Mouse (Mus musculus) induced T-regulatory cell, adult 2 months (primary cell): ENCODE data around the gene Gna14.

Experiments used
- DNase-seq: peaks from one replicate; pipeline ENCODE4 v3.0.0-alpha.2; 2012; ENCODE audit warnings: low read depth

Gna14 gene

DNA sequence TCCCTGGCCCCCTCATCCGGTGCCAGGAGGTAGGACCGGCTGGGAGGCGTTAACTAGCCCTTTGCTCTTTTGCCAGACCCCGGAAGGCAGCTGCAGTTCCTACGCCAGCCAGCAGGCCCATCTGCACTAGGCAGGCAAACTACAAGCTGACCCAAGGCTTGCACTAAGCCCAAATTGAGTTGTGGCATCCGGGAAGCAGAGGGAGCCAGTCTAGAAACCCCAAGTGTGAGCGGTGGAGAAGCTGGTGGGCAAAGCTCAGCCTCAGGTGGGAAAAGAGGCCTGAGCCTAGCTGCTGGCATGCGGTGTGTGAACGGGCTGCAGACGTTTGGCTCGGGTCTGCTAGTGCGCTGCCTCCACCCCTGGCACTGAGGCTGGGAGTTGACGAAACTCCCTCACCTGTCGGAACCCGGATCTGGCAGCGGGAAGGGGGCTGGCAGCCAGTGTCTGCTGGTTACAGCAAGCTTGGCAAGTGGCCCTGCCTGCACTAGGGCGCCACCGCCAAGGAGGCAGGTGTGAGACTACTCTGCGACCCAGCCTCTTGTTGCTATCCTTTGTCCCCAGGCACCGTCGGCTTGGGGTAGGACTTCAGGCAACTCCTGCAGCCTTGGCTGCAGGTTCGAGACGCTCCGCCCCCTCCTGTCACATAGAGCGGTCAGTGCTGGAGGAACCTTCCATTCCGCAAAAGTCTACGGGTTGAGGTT lies at the start of gene Gna14:
Gene Gna14 (plus strand): TSS at position 232 of the 701 bp plus-strand sequence.
- DNase-seq: peak; percentile 74

- DNase-seq: no peak
Observed at GRCm38 (mm10) chr19:16386514-16386913, 49.0 kb upstream of the Gna14 start.

- no peak for DNase-seq
Observed at GRCm38 (mm10) chr19:16390192-16390795, 45.3 kb upstream of the Gna14 start.

DNA sequence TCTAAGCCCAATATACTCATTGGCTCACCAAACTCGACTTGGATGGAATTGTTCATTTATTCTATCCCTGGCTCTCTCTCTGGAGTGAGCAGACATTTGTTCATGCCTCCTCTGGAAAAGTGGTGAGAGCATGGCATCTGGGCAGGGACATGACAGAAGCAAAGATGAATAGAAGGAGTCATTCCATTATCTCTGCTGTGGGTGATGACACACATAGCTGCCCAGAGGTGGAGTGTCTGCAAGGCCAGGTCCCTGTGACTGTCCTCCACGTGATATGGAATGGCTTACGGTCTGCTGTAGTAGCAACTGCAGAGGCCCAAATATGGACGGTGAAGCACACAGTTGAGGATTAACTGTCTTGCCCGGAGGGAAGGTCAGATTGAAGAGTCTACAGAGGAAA lies 41.2 kb upstream of the Gna14 start:
- no peak for DNase-seq

GRCm38 (mm10) chr19:16403101-16403500 lies 32.5 kb upstream of the Gna14 start:
- DNase-seq: no peak

- DNase-seq: no peak
Observed at GRCm38 (mm10) chr19:16407727-16408126, 27.8 kb upstream of the Gna14 start.

DNA sequence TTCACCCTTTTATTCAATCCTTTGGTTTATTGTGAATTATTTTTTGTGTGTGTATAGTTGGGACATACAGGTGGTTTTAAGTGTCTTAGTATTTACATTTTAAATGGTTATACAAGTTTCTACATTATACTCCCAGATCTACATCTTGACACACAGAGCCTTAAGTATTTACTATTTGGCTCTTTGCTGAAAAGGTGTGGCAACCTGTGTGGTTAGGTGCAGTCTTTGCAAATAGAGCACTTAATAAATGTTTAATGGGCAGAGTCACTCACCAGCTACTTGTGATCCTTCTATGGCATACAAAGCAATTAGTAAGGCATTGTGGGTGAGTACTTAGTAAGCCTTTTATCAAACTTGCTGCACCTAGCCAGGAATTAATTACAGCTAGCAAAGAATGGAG lies 24.3 kb upstream of the Gna14 start:
- DNase-seq: no peak

DNA sequence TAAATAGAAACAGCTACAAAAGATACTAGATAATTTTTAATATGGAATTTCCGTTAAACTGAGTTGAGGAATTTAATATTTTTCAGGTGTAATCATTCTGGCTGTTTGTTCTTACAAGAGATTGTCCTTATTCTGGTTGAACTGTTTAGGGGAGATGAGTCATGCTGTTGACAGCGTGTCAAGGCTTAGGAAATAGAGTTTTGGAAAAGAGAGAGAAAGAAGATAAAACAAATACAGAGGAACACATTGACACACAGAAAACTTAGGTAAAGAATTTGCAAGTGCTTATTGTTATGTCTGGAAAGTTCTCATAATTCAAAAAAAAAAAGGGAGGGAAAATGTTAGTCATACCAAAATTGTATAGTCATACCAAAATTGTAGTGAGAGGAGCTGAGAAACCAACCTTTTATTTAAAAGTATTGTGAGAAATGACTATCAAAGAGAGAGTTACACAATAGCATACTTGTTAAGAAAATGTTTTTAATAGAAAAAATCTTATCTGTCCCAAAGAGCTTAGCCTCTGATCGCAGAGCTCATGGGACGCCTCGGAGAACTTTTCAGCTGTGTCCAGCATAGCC lies 17.4 kb upstream of the Gna14 start:
- DNase-seq: peak; percentile 53

DNA sequence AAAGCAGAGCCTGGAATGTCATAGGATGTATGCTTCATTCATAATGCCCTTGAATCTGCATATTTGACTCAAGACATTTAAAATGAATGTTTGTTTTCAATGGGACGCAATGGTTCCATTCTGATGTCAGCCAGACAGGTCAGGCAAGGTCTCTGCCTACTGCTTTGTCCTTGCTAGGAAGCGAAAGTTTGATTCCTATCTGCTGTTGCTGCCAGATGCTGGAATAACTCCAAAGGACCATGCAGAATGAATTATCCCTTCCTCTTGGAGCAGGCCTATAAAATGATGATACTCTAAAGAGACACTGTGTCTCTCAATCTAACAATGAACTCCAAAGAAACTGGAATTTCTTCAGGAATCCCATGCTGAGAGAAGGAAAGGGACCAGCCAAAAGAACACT lies 10.0 kb upstream of the Gna14 start:
- no peak for DNase-seq

GRCm38 (mm10) chr19:16431368-16431767 lies 4.2 kb upstream of the Gna14 start:
- DNase-seq: no peak

GRCm38 (mm10) chr19:16434879-16435278 lies 683 bp upstream of the Gna14 start:
- DNase-seq: peak; percentile 47

GRCm38 (mm10) chr19:16436335-16437169 lies 990 bp downstream of the Gna14 start:
- DNase-seq: peak; percentile 29

DNA sequence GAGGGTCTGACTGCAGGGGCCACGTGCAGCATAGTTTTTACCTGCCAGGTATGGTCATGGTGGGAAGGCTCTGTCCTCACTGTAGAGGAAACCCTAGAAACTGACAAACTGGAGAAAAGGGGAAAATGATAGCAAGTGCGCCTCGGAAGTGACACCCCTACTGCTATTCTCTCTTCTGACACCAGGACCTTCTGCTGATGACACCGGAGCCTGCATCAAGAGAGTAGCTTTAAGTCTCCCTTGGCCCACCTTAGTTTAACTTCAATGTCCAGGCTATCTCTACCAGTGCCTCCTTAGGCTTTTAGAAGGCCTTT lies 1.6 kb downstream of the Gna14 start:
- no peak for DNase-seq

GRCm38 (mm10) chr19:16437906-16438305 lies 2.3 kb downstream of the Gna14 start:
- no peak for DNase-seq

DNA sequence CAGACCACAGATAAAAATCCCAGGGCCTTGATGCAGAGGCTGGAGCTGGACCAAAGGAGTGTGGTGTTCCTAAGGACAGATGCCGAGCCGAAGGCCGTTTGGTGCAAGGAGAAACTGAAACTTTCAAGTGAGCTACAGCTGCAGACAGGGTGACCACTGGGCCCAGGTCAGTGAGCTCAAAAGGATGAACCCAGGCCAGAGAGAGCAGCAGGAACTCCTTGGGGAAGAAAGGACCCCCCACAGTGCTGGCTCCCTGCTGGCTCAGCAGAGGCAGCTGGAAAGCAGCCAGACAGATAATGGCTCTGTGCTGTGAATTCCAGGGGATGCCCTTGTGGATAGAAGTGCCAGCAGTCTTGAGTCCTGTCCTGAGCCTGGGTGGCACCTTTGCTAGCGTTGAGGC lies 3.7 kb downstream of the Gna14 start:
- no peak for DNase-seq

DNA sequence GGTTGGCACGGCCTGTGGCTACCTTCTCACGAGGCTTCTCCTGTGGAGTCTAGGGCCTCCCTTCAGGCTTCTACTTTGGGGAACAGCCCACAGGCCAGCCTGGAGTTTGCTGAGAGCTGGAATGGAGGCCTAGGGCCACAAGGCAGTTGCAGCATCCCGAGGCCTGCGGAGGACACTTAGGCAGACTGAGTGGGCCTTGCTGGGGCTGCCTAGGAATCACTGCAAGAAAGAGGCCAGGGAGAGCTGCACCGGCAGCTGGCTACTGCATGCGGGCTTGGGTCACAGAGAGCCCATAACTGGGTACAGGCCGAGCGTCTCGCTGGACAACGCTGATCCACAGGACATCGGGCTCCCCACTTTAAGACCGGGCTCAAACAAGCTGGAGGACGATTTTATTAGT lies 4.3 kb downstream of the Gna14 start:
- DNase-seq: no peak

- no peak for DNase-seq
Observed at GRCm38 (mm10) chr19:16441329-16441728, 5.8 kb downstream of the Gna14 start.

DNA sequence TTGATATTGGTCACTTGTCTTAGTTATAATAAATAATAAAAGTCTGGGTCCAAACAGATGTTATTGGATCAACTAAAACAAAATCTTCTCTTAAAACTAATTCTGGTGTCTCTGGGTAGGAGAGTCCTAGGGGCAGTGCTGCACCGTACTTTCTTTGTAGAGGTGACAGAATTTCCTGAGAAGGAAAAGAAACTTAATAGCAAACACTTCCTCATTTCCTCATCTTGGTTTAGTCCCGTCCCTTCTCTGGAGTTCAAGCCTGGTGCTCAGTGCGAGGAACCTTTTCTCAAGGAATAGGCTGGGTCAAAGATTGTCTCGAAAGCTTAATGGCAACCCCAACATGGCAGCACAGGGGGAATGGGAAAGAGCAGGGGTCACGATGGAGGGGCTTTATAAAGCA lies 7.8 kb downstream of the Gna14 start:
- DNase-seq: no peak

- no peak for DNase-seq
Observed at GRCm38 (mm10) chr19:16446612-16447011, 11.1 kb downstream of the Gna14 start.

DNA sequence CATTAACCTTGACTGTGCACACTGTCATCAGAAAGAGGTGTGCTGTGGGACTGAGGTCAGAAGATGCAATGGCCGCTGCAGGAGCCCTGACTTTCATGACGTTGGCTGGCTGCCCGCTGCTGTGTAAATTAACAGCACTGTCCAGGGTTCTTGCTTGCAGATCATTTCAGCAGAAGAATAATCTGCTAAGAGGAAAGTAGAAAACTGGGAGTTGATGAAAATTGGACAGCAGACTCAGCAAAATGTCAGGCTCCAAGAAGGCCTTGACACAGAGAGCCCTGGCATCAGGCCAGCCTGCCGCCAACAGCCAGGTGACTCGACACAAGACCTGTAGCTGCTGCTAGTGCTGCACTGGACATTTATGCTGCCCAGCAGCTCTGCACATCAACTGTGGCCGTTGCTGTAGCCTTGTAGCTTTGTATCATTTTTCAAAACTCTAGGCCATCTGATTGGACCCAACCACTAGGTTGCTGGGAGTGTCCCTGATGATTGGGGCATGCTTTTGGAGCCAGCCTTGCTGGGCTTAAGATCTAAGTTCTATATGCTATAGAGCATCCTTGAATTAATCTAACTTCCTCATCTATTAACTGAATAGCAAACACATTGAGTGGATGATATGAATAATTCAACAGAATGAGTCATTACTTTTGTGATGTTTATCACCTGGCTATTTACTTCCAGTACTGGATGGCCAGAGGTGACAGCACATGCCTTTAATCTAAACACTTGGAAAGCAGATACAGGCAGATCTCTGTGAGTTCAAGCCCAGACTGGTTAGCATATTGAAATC lies 12.5 kb downstream of the Gna14 start:
- DNase-seq: no peak

GRCm38 (mm10) chr19:16448796-16449195 lies 13.2 kb downstream of the Gna14 start:
- peak; percentile 46 for DNase-seq

DNA sequence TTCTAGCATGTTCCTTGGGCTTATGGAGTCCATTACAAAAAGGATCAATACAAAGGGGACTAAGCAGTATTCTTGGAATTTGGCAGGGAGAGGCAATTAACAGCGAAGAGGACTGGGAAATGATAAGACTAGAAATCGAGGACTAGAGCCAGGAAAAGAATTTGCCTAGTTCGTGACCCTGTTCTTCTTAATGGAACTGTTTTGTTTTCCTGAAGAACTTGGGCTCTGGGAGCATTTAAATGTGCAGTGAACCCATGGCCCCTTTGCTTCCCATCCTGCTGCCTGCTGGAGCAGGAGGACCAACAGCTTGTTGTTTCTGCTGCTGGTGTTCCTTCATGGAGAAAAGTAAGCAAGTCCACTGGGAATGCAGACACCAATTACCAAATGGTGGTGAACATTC lies 15.3 kb downstream of the Gna14 start:
- no peak for DNase-seq
